Mouse (Mus musculus) bone marrow macrophage, adult 2 months (primary cell): ENCODE measurements around the gene Itpr1.

Experiments used
- CTCF ChIP-seq: IDR thresholded peaks from 2 replicates; pipeline ENCODE4 v1.5.1; 2012; ENCODE audit warnings: low read depth, mild to moderate bottlenecking, low read length, moderate library complexity
- POLR2A ChIP-seq: IDR thresholded peaks from 2 replicates; pipeline ENCODE4 v1.6.1; 2012; ENCODE audit warnings: mild to moderate bottlenecking, low read depth, low read length, borderline replicate concordance

DNA sequence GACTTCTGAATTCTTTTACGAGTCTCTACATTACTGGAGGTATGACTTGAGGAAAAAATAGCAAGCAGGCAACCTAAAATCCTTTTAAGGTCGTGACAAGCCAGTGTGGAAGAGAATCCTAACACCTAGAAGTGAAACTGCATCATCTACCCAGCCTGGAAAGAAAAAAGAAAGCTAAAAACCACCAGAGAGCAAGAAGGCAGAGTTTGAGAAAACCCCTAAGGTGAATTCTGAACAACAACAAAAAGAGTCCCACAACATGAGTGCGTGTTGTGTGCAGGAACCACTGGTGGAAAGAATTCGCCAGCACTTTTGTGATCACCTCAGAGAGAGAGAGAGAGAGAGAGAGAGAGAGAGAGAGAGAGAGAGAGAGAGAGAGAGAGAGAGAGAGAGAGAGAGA lies 340.6 kb downstream of the Itpr1 start:
- TF ChIP-seq POLR2A (no peak), CTCF (no peak)
